Mouse (Mus musculus) hindlimb bud, embryonic 11.5 days (tissue): ENCODE measurements at regions not wholly inside any gene's neighbourhood (a gene's known extent, or its start where the extent isn't known, plus 50 kb on each side); places are given as distances from the start of the nearest gene placed in this dataset.

Experiments
- DNase-seq: peaks from one replicate; pipeline ENCODE4 v3.0.0-alpha.2; 2012; ENCODE audit warnings: low read depth, low spot score; ENCODE audit errors: extremely low spot score

GRCm38 (mm10) chr11:64579826-64580225 lies 143.4 kb upstream of the F930015N05Rik start:
- no peak for DNase-seq

- no peak for DNase-seq
Observed at GRCm38 (mm10) chr11:64586056-64586455, 149.6 kb upstream of the F930015N05Rik start.

- DNase-seq: no peak
Observed at GRCm38 (mm10) chr11:64587034-64587710, 150.7 kb upstream of the F930015N05Rik start.

GRCm38 (mm10) chr11:64587751-64588600 lies 151.5 kb upstream of the F930015N05Rik start:
- peak; percentile 91 for DNase-seq

- DNase-seq: no peak
Observed at GRCm38 (mm10) chr11:64588601-64588989, 152.1 kb upstream of the F930015N05Rik start.

GRCm38 (mm10) chr11:64589026-64589425 lies 152.6 kb upstream of the F930015N05Rik start:
- DNase-seq: no peak

- DNase-seq: no peak
Observed at GRCm38 (mm10) chr11:64590091-64590490, 153.6 kb upstream of the F930015N05Rik start.

GRCm38 (mm10) chr11:64592253-64592652 lies 155.8 kb upstream of the F930015N05Rik start:
- no peak for DNase-seq

GRCm38 (mm10) chr11:64597305-64597704 lies 160.9 kb upstream of the F930015N05Rik start:
- DNase-seq: no peak

- no peak for DNase-seq
Observed at GRCm38 (mm10) chr11:64599178-64599577, 162.7 kb upstream of the F930015N05Rik start.

GRCm38 (mm10) chr11:64600201-64601102 lies 164.0 kb upstream of the F930015N05Rik start:
- DNase-seq: no peak

GRCm38 (mm10) chr11:64609043-64609442 lies 172.6 kb upstream of the F930015N05Rik start:
- no peak for DNase-seq

GRCm38 (mm10) chr11:64610724-64611123 lies 174.3 kb upstream of the F930015N05Rik start:
- no peak for DNase-seq

- DNase-seq: no peak
Observed at GRCm38 (mm10) chr11:64615140-64615539, 178.7 kb upstream of the F930015N05Rik start.

- DNase-seq: no peak
Observed at GRCm38 (mm10) chr11:64618631-64619385, 182.4 kb upstream of the F930015N05Rik start.

GRCm38 (mm10) chr11:64627180-64627579 lies 190.7 kb upstream of the F930015N05Rik start:
- no peak for DNase-seq

GRCm38 (mm10) chr11:64640947-64641346 lies 204.5 kb upstream of the F930015N05Rik start:
- no peak for DNase-seq

GRCm38 (mm10) chr11:64643171-64643570 lies 206.7 kb upstream of the F930015N05Rik start:
- peak; percentile 57 for DNase-seq

- DNase-seq: no peak
Observed at GRCm38 (mm10) chr11:64647938-64648337, 211.5 kb upstream of the F930015N05Rik start.

GRCm38 (mm10) chr11:64650571-64651282 lies 214.3 kb upstream of the F930015N05Rik start:
- no peak for DNase-seq
